Mouse (Mus musculus) cerebellum, adult 2 months (tissue): ENCODE measurements around the gene Mrgprh.

Experiments
- CTCF ChIP-seq: fragments of 200-500 bp; IDR thresholded peaks from 2 replicates; pipeline ENCODE4 v1.5.1; 2011; ENCODE audit warnings: low read depth, mild to moderate bottlenecking, control low read depth, low read length, moderate library complexity, borderline replicate concordance; ENCODE audit not compliant: insufficient read depth
- POLR2A ChIP-seq: fragments of 200-500 bp; IDR thresholded peaks from 2 replicates; pipeline ENCODE4 v1.6.1; 2011; ENCODE audit warnings: low read length, control low read depth, borderline replicate concordance; ENCODE audit not compliant: insufficient read depth

- TF ChIP-seq CTCF, result no peak
- no peak for TF ChIP-seq POLR2A
These were observed 49.2 kb downstream of the Mrgprh start for GRCm38 (mm10) chr17:12925001-12925400.
